Mouse (Mus musculus) MEL (cell line): Measurements from ENCODE around the gene Cav3. TPM values are rescaled to one million over a fixed set of nuclear protein-coding genes. Genes with fewer than 3 reads are reported as not detected.

Source experiments
- DNase-seq: peaks from one replicate; pipeline ENCODE4 v3.0.0; 2011; ENCODE audit warnings: low read depth, low spot score
- H3K27ac ChIP-seq: 2 replicates; pipeline ENCODE4 v1.5.1; 2012; ENCODE audit warnings: low read depth, mild to moderate bottlenecking, control low read depth, low read length, moderate library complexity; ENCODE audit not compliant: control insufficient read depth
- H3K27me3 ChIP-seq, 2 experiments: fragments of 150-350 bp in 1 of 2; sonication (generic) in 1 of 2; 2 replicates each; pipeline ENCODE4 v1.6.1; 2012; ENCODE audit warnings: low read length in 2 of 2, mild to moderate bottlenecking in 2 of 2, improper control_type of control experiment in 1 of 2, moderate library complexity in 1 of 2; ENCODE audit not compliant: insufficient read depth in 2 of 2, control insufficient read depth in 1 of 2
- H3K36me3 ChIP-seq, 2 experiments: 2 replicates each; pipeline ENCODE4 v1.6.1; 2012 to 2014; ENCODE audit warnings: low read length in 2 of 2, improper control_type of control experiment in 1 of 2, inconsistent platforms in 1 of 2, mild to moderate bottlenecking in 1 of 2; ENCODE audit not compliant: insufficient read depth in 2 of 2, control insufficient read depth in 1 of 2
- H3K4me1 ChIP-seq, 2 experiments: fragments of 150-350 bp in 1 of 2; sonication (generic) in 1 of 2; 2 replicates each; pipeline ENCODE4 v1.6.1; 2012; ENCODE audit warnings: low read length in 2 of 2, improper control_type of control experiment in 1 of 2, mild to moderate bottlenecking in 1 of 2; ENCODE audit not compliant: insufficient read depth in 2 of 2, control insufficient read depth in 1 of 2
- H3K4me3 ChIP-seq, 2 experiments: fragments of 150-350 bp in 1 of 2; sonication (generic) in 1 of 2; 2 replicates each; pipeline ENCODE4 v1.5.1; 2012; ENCODE audit warnings: low read depth in 2 of 2, low read length in 2 of 2, mild to moderate bottlenecking in 2 of 2, moderate library complexity in 2 of 2, control low read depth in 1 of 2, improper control_type of control experiment in 1 of 2; ENCODE audit not compliant: control insufficient read depth in 1 of 2, insufficient read depth in 1 of 2
- H3K79me2 ChIP-seq: 2 replicates; pipeline ENCODE4 v1.6.1; 2012; ENCODE audit warnings: mild to moderate bottlenecking, low read length, moderate library complexity; ENCODE audit not compliant: control insufficient read depth, poor library complexity, insufficient read depth
- H3K9ac ChIP-seq: 2 replicates; pipeline ENCODE4 v1.6.1; 2012; ENCODE audit warnings: low read depth, mild to moderate bottlenecking, control low read depth, low read length, moderate library complexity; ENCODE audit not compliant: control insufficient read depth, poor library complexity, severe bottlenecking
- H3K9me3 ChIP-seq: fragments of 150-350 bp; sonication (generic); replicated peaks from 2 replicates; pipeline ENCODE4 v1.6.1; 2012; ENCODE audit warnings: mild to moderate bottlenecking, low read length, improper control_type of control experiment, moderate library complexity; ENCODE audit not compliant: insufficient read depth
- CHD2 ChIP-seq: IDR thresholded peaks from 2 replicates; pipeline ENCODE4 v1.6.1; 2011; ENCODE audit warnings: low read length, improper control_type of control experiment
- E2F4 ChIP-seq: IDR thresholded peaks from 2 replicates; pipeline ENCODE4 v1.6.1; 2011; ENCODE audit warnings: low read depth, low read length, improper control_type of control experiment, borderline replicate concordance
- ELF1 ChIP-seq: IDR thresholded peaks from 2 replicates; pipeline ENCODE4 v1.6.1; 2014; ENCODE audit warnings: low read depth, mild to moderate bottlenecking, inconsistent platforms, low read length, improper control_type of control experiment, moderate library complexity
- EP300 ChIP-seq, 2 experiments: IDR thresholded peaks; 2 replicates each; pipeline ENCODE4 v1.6.1; 2011; ENCODE audit warnings: improper control_type of control experiment in 2 of 2, low read length in 2 of 2, low read depth in 1 of 2, mild to moderate bottlenecking in 1 of 2
- GABPA ChIP-seq: IDR thresholded peaks from 2 replicates; pipeline ENCODE4 v1.6.1; 2012; ENCODE audit warnings: low read depth, mild to moderate bottlenecking, inconsistent platforms, low read length, improper control_type of control experiment, moderate library complexity
- JUND ChIP-seq: IDR thresholded peaks from 2 replicates; pipeline ENCODE4 v1.6.1; 2011; ENCODE audit warnings: low read depth, mild to moderate bottlenecking, improper control_type of control experiment, low read length
- MAFK ChIP-seq: IDR thresholded peaks from 2 replicates; pipeline ENCODE4 v1.6.1; 2011; ENCODE audit warnings: low read depth, mild to moderate bottlenecking, low read length, improper control_type of control experiment, borderline replicate concordance
- MEF2A ChIP-seq: IDR thresholded peaks from 2 replicates; pipeline ENCODE4 v1.6.1; 2014; ENCODE audit warnings: low read depth, mild to moderate bottlenecking, inconsistent platforms, low read length, improper control_type of control experiment; ENCODE audit not compliant: poor library complexity, insufficient replicate concordance, severe bottlenecking; ENCODE audit errors: extremely low read depth
- MXI1 ChIP-seq: IDR thresholded peaks from 2 replicates; pipeline ENCODE4 v1.6.1; 2011; ENCODE audit warnings: mild to moderate bottlenecking, low read depth, low read length, improper control_type of control experiment
- RAD21 ChIP-seq: IDR thresholded peaks from 2 replicates; pipeline ENCODE4 v1.6.1; 2011; ENCODE audit warnings: mild to moderate bottlenecking, low read depth, low read length, improper control_type of control experiment
- SIN3A ChIP-seq: IDR thresholded peaks from 2 replicates; pipeline ENCODE4 v1.6.1; 2012; ENCODE audit warnings: low read length, improper control_type of control experiment, inconsistent platforms
- TAL1 ChIP-seq: IDR thresholded peaks from 2 replicates; pipeline ENCODE4 v1.6.1; 2012; ENCODE audit warnings: mild to moderate bottlenecking, inconsistent platforms, low read length, moderate library complexity, mixed read lengths
- TBP ChIP-seq: IDR thresholded peaks from 2 replicates; pipeline ENCODE4 v1.8.0; 2011; ENCODE audit warnings: low read depth, low read length, improper control_type of control experiment
- TCF12 ChIP-seq: IDR thresholded peaks from 2 replicates; pipeline ENCODE4 v1.6.1; 2014; ENCODE audit warnings: low read depth, mild to moderate bottlenecking, inconsistent platforms, low read length, improper control_type of control experiment, moderate library complexity
- USF1 ChIP-seq: IDR thresholded peaks from 2 replicates; pipeline ENCODE4 v1.6.1; 2014; ENCODE audit warnings: low read depth, mild to moderate bottlenecking, inconsistent platforms, low read length, improper control_type of control experiment, moderate library complexity
- ZKSCAN1 ChIP-seq: IDR thresholded peaks from 2 replicates; pipeline ENCODE4 v1.6.1; 2012; ENCODE audit warnings: low read depth, mild to moderate bottlenecking, inconsistent platforms, low read length, improper control_type of control experiment, moderate library complexity
- ZMIZ1 ChIP-seq: IDR thresholded peaks from 2 replicates; pipeline ENCODE4 v1.6.1; 2012; ENCODE audit warnings: low read depth, mild to moderate bottlenecking, inconsistent platforms, low read length, improper control_type of control experiment, moderate library complexity
- polyA plus RNA-seq, 2 experiments: library from polyadenylated mRNA; stranded (reverse) in 1 of 2; unstranded in 1 of 2; fragments of >175 nt in 1 of 2; fragments of >200 nt in 1 of 2; gene quantifications; 2 replicates each; pipeline versions ENCODE4 v1.2.1 to v1.2.4; 2012; ENCODE audit warnings: low replicate concordance in 2 of 2, low read depth in 1 of 2; ENCODE audit not compliant: insufficient read length in 2 of 2, insufficient read depth in 1 of 2, missing spikeins in 1 of 2
- total RNA-seq: library from RNA; depleted of rRNA; stranded (reverse); fragments of 300-350 nt; gene quantifications from 2 replicates; pipeline ENCODE4 v1.2.3, GENCODE M21; 2012

Gene Cav3
- total and polyA plus RNA-seq, 3 experiments = not detected

DNA sequence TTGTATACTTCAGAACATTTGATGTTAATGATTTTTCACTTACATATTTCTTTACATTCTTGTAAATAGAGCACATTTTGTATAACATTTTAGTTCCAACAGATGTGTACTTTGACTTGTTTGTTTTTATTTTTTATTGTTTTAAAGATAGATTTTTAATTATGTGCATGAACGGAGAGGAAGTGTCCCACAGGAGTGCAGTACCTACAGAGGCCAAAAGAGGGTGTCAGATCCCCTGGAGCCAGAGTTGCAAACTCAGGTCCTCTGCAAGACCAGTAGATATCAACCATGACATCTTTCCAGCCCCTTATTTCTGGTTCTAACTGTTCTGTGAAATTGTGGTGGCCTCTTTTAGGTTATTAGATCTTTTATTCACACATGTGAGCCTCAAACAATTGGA is 38.4 kb upstream of the Cav3 start:
- no peak overlapping the region for H3K4me3 ChIP-seq

DNA sequence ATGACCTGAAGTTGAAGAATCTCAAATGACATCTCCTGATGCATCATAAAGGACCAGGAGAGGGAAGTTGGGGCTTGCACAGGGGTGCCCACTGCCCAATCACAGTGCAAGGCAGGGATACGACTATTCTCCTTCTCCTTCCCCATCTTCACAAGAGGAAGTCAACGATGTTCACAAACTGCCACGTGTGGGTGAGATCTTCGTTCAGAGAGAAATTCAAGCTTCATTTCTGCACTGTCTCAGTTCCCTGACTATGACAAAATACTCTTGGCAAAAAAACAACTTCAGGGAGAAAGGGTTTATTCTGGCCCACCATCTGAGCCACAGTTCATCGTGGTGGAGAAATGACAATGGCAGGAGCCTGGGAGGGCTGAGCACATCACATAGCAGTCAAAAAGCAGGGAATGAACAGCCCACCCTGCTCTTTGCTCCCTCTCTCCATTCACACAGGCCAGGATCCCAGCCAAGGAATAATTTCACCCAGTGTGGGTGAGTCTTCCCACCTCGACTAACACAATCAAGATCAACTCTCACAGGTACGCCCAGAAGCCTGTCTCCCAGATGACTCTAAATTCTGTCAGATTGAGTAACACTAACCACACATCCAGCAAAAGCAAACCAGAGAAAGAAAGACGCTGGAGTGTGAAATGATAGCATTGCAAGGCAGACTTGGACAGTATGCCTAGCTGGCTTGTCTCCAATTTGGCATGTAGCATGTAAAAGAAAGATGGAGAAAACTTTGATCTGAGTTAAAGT is 35.4 kb upstream of the Cav3 start:
- H3K9me3 ChIP-seq = no peaks in the 10 kb centered on the region
- H3K79me2 ChIP-seq = no peaks in the 10 kb centered on the region
- TF ChIP-seq MXI1 = no peak
- no peak for TF ChIP-seq MEF2A
- TF ChIP-seq E2F4 = no peak
- TF ChIP-seq MAFK = no peak
- TF ChIP-seq TAL1 = no peak
- no peak for TF ChIP-seq ZMIZ1
- no peak for TF ChIP-seq GABPA
- no peak for TF ChIP-seq ZKSCAN1
- no peak for TF ChIP-seq EP300 (IDR thresholded peaks at IDR 0.05; ENCODE audit: low read depth in 1 of 2, low read length in 2 of 2)
- TF ChIP-seq JUND = no peak
- H3K9ac ChIP-seq = no peak overlapping the region
- H3K4me1 ChIP-seq = no peaks in the 10 kb centered on the region
- H3K36me3 ChIP-seq = no peaks in the 10 kb centered on the region
- H3K4me3 ChIP-seq = no peak overlapping the region
- no peak for DNase-seq
- no peak overlapping the region for H3K27ac ChIP-seq
- no peaks in the 10 kb centered on the region for H3K27me3 ChIP-seq

More for the DNA sequence above, 38.4 kb upstream of the Cav3 start:
- Histone ChIP-seq H3K9me3 (no peaks in the 10 kb centered on the region), H3K9ac (no peak overlapping the region), H3K4me1 (no peaks in the 10 kb centered on the region), H3K27me3 (no peaks in the 10 kb centered on the region), H3K36me3 (no peaks in the 10 kb centered on the region), H3K79me2 (no peaks in the 10 kb centered on the region), H3K27ac (no peak overlapping the region)
- TF ChIP-seq CHD2 = no peak
- no peak for TF ChIP-seq EP300 (IDR thresholded peaks at IDR 0.05; ENCODE audit: low read depth in 1 of 2, low read length in 2 of 2)
- no peak for TF ChIP-seq MXI1
- TF ChIP-seq SIN3A = no peak
- no peak for TF ChIP-seq MEF2A
- no peak for TF ChIP-seq TCF12
- TF ChIP-seq ELF1 = no peak
- TF ChIP-seq USF1 = no peak
- TF ChIP-seq ZKSCAN1 = no peak
- no peak for TF ChIP-seq ZMIZ1
- no peak for TF ChIP-seq TBP
- no peak for TF ChIP-seq RAD21
- DNase-seq = no peak
